Mouse (Mus musculus) spleen, postnatal 0 days (tissue): Measurements from ENCODE around the gene Gm10974. TPM values are rescaled to one million over a fixed set of nuclear protein-coding genes. Genes with fewer than 3 reads are reported as not detected.

Experiments used
- polyA plus RNA-seq: library from polyadenylated mRNA; unstranded; fragments of >200 nt; fragmentation: Nextera tagmentation; extraction: Ambion mirVana; gene quantifications from 2 replicates; pipeline ENCODE4 v1.2.1, GENCODE M21; 2015

The Gm10974 gene
- not detected in 2 replicates for polyA plus RNA-seq

GRCm38 (mm10) chr7:66365904-66366303 is at the start of gene Gm10974:
Gene Gm10974 (plus strand): TSS chr7:66365905.

GRCm38 (mm10) chr7:66387813-66388521 is 22.3 kb downstream of the Gm10974 start, which contains the start of gene Lrrk1:
Gene Lrrk1 (minus strand): TSS chr7:66388350.

GRCm38 (mm10) chr7:66427437-66428161 is 61.9 kb downstream of the Gm10974 start, which contains the start of gene Aldh1a3:
Gene Aldh1a3 (minus strand): TSS chr7:66427517.

Other genes starting within 250 kb of the Gm10974 start
- 8.4 and 9.5 TPM in 2 replicates for gene Lrrk1, start 22.4 kb downstream of the Gm10974 start, polyA plus RNA-seq
- gene Aldh1a3, start 61.6 kb downstream of the Gm10974 start, polyA plus RNA-seq, result 2.7 TPM in 2 replicates